Mouse (Mus musculus): ENCODE data around the gene Catsper2.

Gene Catsper2

DNA sequence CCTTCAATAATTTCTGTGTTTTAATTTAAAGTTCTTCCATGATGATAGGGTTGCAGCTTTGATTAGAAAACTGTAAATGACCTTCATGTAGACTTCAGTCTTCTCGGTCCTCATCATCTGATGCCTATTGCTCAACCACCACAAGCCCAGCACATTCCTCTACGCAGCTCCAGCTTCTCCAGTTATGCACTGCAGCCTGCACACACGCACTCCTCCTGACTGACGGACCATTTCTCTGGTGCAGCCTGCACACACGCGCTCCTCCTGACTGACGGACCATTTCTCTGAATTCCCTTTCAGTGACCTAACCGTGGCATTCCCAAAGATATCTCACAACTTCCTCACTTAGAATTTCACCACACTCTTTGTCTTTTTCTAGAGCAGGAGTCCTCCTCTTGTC, 60.4 kb downstream of the Catsper2 start:
- Histone ChIP-seq H3K36me3 (ENCODE audit: control insufficient read depth, insufficient read depth, low read length, poor library complexity, severe bottlenecking) (0 out of 2 replicates have a peak, but pooled peaks cover 2% of the 10 kb centered on the region), H3K27me3 (ENCODE audit: control insufficient read depth, insufficient read depth, low read length, poor library complexity, severe bottlenecking) (no peaks in the 10 kb centered on the region)
- DNase-seq (ENCODE audit: low read depth, low spot score) = no peak

All from splenic B cell, adult 2 months (primary cell).